Mouse (Mus musculus) hematopoietic stem cell, adult 5-6 weeks (primary cell): ENCODE data around the gene Nxpe3. TPM values are rescaled to one million over a fixed set of nuclear protein-coding genes. Genes with fewer than 3 reads are reported as not detected.

ENCODE experiments used
- ATAC-seq, 2 experiments: fragments of 125-278 bp in 1 of 2; replicated peaks in 1 of 2; 2 replicates each; pipeline ENCODE4 v1.8.0; 2016 to 2017; ENCODE audit warnings: inconsistent platforms in 2 of 2, mild to moderate bottlenecking in 2 of 2, moderate number of reproducible peaks in 2 of 2, low read depth in 1 of 2, moderate TSS enrichment in 1 of 2; ENCODE audit not compliant: low FRiP score in 2 of 2, poor library complexity in 2 of 2, severe bottlenecking in 2 of 2, insufficient read depth in 1 of 2, low TSS enrichment in 1 of 2
- total RNA-seq: library from RNA; stranded (forward); fragments of 172-1452, 232-1000 nt; gene quantifications from 2 replicates; pipeline ENCODE4 v1.2.3, GENCODE M21; 2017

Nxpe3 gene
- total RNA-seq, result 12.3 and 19.0 TPM in 2 replicates

GRCm38 (mm10) chr16:55894893-55895650 is at the start of gene Nxpe3:
Gene Nxpe3 (minus strand): TSS chr16:55895285.
- ATAC-seq, result peak; percentile 87 to 93

GRCm38 (mm10) chr16:55940781-55941180 is 45.7 kb upstream of the Nxpe3 start:
- no peak for ATAC-seq

DNA sequence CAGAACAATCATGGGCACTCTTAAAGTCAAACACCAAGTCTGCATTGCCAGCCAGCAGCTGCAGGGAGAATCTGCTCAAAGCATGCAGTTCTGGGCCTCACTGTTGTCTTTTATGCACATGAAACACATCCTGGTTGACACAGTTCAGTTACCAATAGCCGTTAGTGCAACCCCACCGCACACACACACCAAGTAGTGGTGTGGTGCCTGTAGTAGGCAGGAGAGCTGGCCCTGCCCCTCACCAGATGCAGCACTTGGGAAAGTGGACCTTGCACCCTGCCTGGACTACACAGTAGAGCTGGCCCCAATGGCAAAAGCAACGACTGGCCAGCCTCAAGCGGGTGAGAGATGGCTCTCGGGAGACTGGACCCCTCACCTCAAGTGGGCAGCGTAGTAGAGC is 44.6 kb upstream of the Nxpe3 start:
- no peak for ATAC-seq

DNA sequence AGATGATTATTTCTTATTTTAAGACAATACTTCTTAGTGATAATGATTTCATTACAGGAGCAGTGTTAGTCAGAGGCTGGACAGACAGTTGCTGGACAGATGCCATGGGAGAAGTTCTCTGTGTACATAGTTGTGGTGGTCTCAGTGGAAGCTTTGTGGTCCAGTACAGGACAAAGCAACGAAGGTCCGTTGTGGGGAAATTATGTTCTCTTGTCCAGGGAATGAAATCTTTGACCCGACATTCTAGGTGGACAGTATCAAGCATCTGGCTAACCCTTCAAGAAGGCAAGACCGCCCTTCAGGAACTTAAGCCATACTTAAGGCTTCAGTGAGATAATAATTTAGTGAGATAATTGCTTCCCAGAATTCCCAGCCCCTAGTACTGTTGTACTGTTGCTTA is 43.7 kb upstream of the Nxpe3 start:
- ATAC-seq, result no peak

- peak; percentile 98 to 99 for ATAC-seq
Observed at GRCm38 (mm10) chr16:55934453-55935037, 39.5 kb upstream of the Nxpe3 start, which contains the start of gene Cep97. Gene Cep97 (minus strand): TSS chr16:55934855.

GRCm38 (mm10) chr16:55933681-55934343 is 38.7 kb upstream of the Nxpe3 start:
- ATAC-seq, result peak; percentile 46

DNA sequence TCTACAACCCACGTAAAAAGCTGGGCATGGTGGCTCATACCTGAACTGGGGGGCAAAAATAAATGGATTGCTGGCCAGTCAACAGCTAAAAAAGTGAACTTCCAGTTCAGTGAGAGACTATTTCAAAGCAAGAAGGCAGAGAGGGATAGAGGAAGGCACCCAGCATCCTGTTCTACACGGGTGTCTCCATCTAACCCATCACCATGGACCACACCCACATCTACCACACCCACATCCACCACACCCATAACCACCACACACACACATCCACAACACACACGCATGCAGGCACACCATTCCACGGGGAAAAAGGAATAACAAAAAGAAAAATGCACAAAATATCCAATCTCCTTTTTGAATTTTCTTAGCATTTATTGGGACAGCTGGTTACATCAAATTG is 28.9 kb upstream of the Nxpe3 start:
- ATAC-seq, result no peak

DNA sequence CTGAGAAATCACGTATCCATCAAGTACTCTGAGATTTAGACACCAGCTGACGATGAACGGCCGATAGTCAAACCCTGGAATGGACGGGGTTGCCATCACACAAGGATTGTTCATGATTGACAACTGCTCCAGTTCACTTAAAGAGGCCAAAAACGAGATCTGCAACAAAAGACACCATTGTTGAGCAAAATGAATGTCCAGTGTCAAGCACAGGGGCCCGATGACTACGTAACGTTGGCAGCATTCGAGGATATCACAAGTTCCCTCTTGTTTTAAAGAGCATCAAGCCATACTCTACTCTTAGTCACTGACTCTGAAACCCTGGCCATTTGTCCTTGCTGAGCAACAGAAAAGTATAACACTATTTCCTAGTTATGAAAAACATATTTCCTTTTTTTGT is 27.0 kb upstream of the Nxpe3 start:
- ATAC-seq, result no peak

DNA sequence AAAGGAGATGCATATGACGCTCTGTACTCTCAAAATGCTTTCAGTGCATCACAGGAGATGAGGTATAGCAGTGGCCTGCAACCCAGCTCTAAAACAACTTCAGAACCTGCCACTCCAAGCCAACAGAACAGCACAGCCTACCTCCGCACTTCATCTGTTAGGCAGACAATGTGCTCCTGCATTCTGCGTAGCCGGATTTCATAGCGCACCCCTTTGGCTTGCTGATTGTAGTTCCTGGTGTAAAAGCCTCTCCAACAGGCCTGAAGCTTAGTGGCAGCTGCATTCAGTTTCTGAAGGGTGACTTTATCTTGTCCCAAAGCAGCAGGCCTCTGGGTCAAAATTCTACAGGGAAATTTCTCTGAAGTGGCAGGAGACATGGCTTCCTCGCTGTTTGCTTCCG is 19.6 kb upstream of the Nxpe3 start:
- ATAC-seq, result no peak

DNA sequence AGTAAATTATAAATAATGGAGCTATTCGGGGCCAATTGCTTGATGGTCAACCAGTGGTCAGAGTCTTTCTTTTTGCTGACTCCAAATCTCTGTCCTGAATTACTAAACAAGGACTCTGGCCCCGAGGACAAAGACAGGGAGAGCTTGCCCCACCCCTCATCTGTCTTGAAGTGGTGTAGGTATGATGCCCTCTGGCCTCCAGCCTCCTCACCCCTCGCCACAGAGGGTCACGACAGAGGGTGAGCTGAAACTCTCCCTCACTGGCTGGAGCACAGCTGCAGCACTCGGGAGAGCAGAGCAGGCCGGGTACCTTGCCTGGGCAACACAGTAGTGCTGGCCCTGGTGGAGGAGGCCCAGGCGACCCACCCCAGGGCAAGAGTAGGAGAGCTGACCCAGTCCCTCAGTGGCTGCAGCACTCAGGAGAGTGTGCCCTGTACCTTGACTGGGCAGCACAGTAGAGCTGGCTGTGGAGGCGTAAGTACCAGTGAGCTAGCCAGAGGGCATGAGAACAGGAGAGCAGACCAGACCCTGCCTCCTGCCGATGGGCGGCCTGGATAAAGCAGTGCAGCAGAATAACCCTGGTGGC is 15.2 kb upstream of the Nxpe3 start:
- no peak for ATAC-seq

- ATAC-seq, result peak in 1 of 2 experiments; percentile 17; a peak in 1 of 4 replicates
Observed at GRCm38 (mm10) chr16:55906928-55907679, 12.0 kb upstream of the Nxpe3 start.

DNA sequence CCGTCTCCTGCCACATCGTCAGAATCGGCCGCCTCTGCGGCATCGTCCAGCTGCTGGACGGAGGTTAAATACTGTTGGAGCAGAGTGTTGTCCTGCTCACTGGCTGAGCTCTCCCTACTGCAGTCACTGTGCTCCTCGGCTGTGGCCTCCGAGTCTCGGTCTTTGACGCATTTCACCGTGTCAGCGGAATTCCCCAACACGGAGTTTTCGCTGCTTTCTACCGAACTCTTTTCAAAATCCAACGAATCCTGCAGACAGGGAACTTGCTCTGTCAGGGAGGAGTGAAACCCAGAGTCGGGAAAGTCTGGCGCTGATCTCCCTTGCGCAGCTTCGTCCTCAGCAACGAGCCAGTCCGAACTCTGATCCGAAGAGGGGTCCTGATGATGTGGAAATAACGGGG is 10.3 kb upstream of the Nxpe3 start:
- no peak for ATAC-seq

DNA sequence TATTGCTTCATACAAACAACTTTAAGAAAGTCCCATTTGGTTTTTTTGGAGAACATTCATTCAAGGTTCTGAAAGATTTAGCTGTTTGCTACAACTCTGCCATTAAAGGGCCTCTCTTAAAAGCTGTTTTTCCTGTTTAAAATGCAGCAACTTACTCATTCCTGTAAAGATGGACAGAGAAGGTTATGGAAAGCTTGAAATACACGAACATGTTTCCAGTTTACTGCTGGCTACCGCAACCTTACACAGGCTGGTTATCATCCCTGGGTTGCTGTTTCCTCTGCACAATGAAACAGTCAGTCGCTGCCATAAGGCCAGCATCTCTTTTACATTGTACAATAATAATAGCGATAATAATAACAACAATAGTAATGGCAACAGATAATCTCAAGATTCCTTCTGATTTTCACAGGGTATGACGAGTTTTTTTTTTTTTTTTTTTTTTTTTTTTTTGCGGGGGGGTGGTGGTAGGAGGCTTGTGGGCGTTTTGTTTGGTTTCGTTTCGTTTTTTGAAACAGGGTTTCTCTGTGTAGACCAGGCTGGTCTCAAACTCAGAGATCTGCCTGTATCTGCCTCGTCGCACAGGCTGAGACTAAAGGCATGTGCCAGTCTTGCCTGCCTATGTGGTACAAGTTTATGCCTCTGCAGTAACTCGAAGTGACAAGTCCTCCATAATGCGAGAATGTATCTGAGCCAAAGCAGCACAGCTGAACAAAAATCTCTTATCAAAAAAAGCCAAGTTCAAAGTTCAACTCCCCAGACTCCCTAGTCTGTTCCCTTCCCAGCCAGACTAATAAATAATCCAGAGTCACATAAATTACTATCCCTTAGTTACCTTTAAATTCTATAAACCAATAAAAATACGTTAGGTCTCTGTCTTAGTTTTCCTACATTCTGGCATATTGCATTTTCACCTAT is 7.0 kb upstream of the Nxpe3 start:
- ATAC-seq, result no peak

DNA sequence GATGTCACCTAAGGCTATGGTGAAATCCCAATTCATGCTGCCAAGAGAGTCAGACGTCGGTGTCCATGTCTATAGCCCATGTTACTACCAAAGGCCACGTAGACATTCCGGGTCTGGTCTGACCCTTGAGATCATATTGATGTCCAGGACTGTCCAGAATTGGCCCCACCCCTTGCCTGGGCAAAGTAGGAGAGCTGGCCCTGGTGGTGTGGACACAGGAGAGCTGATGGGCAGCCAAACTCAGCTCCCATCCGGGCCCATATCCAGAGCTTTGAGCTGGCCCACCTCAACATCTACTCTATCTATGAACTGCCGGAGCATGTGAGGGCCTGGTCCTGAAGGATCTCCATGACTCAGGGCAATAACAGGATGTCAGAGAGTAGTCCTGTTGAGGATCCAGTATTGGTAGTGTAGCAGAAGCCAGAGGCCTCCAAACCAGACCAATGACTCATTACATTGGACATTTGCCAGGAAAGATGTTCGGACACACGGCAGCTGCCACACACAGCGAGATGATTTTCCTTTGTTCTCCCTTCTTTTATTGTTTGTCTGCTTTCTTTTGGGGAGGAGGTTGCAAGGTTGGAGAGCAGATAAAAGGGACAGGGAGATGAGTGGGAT is 3.4 kb upstream of the Nxpe3 start:
- ATAC-seq, result no peak

GRCm38 (mm10) chr16:55895651-55896095 is 588 bp upstream of the Nxpe3 start:
- peak; percentile 3 to 37; a peak in 2 of 4 replicates for ATAC-seq

GRCm38 (mm10) chr16:55894536-55894892 is 571 bp downstream of the Nxpe3 start:
- ATAC-seq, result no peak
